Mouse (Mus musculus) B cell, adult (primary cell): ENCODE data around the gene Cirbp. TPM values are rescaled to one million over a fixed set of nuclear protein-coding genes. Genes with fewer than 3 reads are reported as not detected.

Source experiments
- total RNA-seq: library from RNA; stranded (reverse); gene quantifications from 4 replicates; pipeline ENCODE4 v1.2.4, GENCODE M21; 2023; ENCODE audit not compliant: inconsistent age

Gene Cirbp
- 183 to 228 TPM (median 208 TPM) in 4 replicates for total RNA-seq

GRCm38 (mm10) chr10:80165392-80166128 is at the start of gene Cirbp:
Gene Cirbp, plus strand, starts transcription at chr10:80165985.

GRCm38 (mm10) chr10:80138553-80139438 is 27.0 kb upstream of the Cirbp start, which contains the start of gene Atp5d:
Gene Atp5d, plus strand, starts transcription at chr10:80138632.

GRCm38 (mm10) chr10:80140666-80141035 is 25.1 kb upstream of the Cirbp start, which contains the start of gene Cbarp:
Gene Cbarp, minus strand, starts transcription at chr10:80140835.

GRCm38 (mm10) chr10:80147719-80148601 is 17.8 kb upstream of the Cirbp start, which contains the start of gene Midn:
Gene Midn, plus strand, starts transcription at chr10:80148272.

GRCm38 (mm10) chr10:80172527-80173292 is 6.9 kb downstream of the Cirbp start, which contains the start of gene 1600002K03Rik:
Gene 1600002K03Rik, plus strand, starts transcription at chr10:80172944.

GRCm38 (mm10) chr10:80179068-80180051 is 13.6 kb downstream of the Cirbp start, which contains the start of gene Efna2:
Gene Efna2, plus strand, starts transcription at chr10:80179482.

Other genes starting within 250 kb of the Cirbp start
- 0.16 to 0.90 TPM (median 0.41 TPM) in 4 replicates for gene Kiss1r, start 249.0 kb upstream of the Cirbp start, total RNA-seq
- 97.6 to 112 TPM (median 107 TPM) in 4 replicates for gene R3hdm4, start 244.8 kb upstream of the Cirbp start, total RNA-seq
- 33.9 to 40.6 TPM (median 35.9 TPM) in 4 replicates for gene Arid3a, start 238.9 kb upstream of the Cirbp start, total RNA-seq
- 40.2 to 51.6 TPM (median 44.7 TPM) in 4 replicates for gene Wdr18, start 205.8 kb upstream of the Cirbp start, total RNA-seq
- gene Grin3b, start 195.3 kb upstream of the Cirbp start, total RNA-seq = 0.21 TPM in 1 of 4 replicates, not detected in the others
- 157 to 164 TPM (median 160 TPM) in 4 replicates for gene Tmem259, start 181.7 kb upstream of the Cirbp start, total RNA-seq
- 325 to 361 TPM (median 340 TPM) in 4 replicates for gene Cnn2, start 177.4 kb upstream of the Cirbp start, total RNA-seq
- 53.9 to 56.0 TPM (median 54.6 TPM) in 4 replicates for gene Abca7, start 169.5 kb upstream of the Cirbp start, total RNA-seq
- 493 to 520 TPM (median 510 TPM) in 4 replicates for gene Arhgap45, start 149.3 kb upstream of the Cirbp start, total RNA-seq
- gene Polr2e, start 126.2 kb upstream of the Cirbp start, total RNA-seq = 73.4 to 86.2 TPM (median 75.9 TPM) in 4 replicates
- 124 to 132 TPM (median 128 TPM) in 4 replicates for gene Gpx4, start 118.8 kb upstream of the Cirbp start, total RNA-seq
- 109 to 122 TPM (median 117 TPM) in 4 replicates for gene Sbno2, start 60.4 kb upstream of the Cirbp start, total RNA-seq
- 173 to 183 TPM (median 178 TPM) in 4 replicates for gene Stk11, start 50.2 kb upstream of the Cirbp start, total RNA-seq
- 164 to 190 TPM (median 176 TPM) in 4 replicates for gene Atp5d, start 27.4 kb upstream of the Cirbp start, total RNA-seq
- gene Cbarp, start 25.1 kb upstream of the Cirbp start, total RNA-seq = 5.9 to 9.3 TPM (median 6.8 TPM) in 4 replicates
- gene Midn, start 17.7 kb upstream of the Cirbp start, total RNA-seq = 143 to 168 TPM (median 155 TPM) in 4 replicates
- gene 1600002K03Rik, start 7.0 kb downstream of the Cirbp start, total RNA-seq = 10.6 to 16.3 TPM (median 15.1 TPM) in 4 replicates
- gene Efna2, start 13.5 kb downstream of the Cirbp start, total RNA-seq = 0.24 to 0.51 TPM in 2 of 4 replicates, not detected in the others
- 54.4 to 64.3 TPM (median 58.3 TPM) in 4 replicates for gene Mum1, start 60.4 kb downstream of the Cirbp start, total RNA-seq
- 92.8 to 97.3 TPM (median 95.1 TPM) in 4 replicates for gene Ndufs7, start 83.1 kb downstream of the Cirbp start, total RNA-seq
- 1.1 to 3.1 TPM (median 1.8 TPM) in 4 replicates for gene Gamt, start 95.0 kb downstream of the Cirbp start, total RNA-seq
- 136 to 154 TPM (median 146 TPM) in 4 replicates for gene Dazap1, start 95.5 kb downstream of the Cirbp start, total RNA-seq
- 2,693 to 2,994 TPM (median 2,870 TPM) in 4 replicates for gene Rps15, start 126.5 kb downstream of the Cirbp start, total RNA-seq
- gene Apc2, start 130.0 kb downstream of the Cirbp start, total RNA-seq = 0.24 to 0.32 TPM (median 0.26 TPM) in 4 replicates
- gene 2310011J03Rik, start 154.6 kb downstream of the Cirbp start, total RNA-seq = 22.2 to 28.8 TPM (median 26.5 TPM) in 4 replicates
- 0.57 to 1.9 TPM (median 1.1 TPM) in 4 replicates for gene Pcsk4, start 163.5 kb downstream of the Cirbp start, total RNA-seq
- 0.42 TPM in 1 of 4 replicates, not detected in the others for gene Reep6, start 164.0 kb downstream of the Cirbp start, total RNA-seq
- not detected in 4 replicates for gene Adamtsl5, start 182.4 kb downstream of the Cirbp start, total RNA-seq
- gene Plk5, start 190.5 kb downstream of the Cirbp start, total RNA-seq = not detected in 4 replicates
- 6.5 to 9.5 TPM (median 8.0 TPM) in 4 replicates for gene Mex3d, start 221.7 kb downstream of the Cirbp start, total RNA-seq
- gene Mbd3, start 233.6 kb downstream of the Cirbp start, total RNA-seq = 92.7 to 106 TPM (median 96.9 TPM) in 4 replicates
- 67.9 to 79.6 TPM (median 73.1 TPM) in 4 replicates for gene Uqcr11, start 240.8 kb downstream of the Cirbp start, total RNA-seq